Mouse (Mus musculus) MEL (cell line): ENCODE measurements at regions not wholly inside any gene's neighbourhood (a gene's known extent, or its start where the extent isn't known, plus 50 kb on each side); places are given as distances from the start of the nearest gene placed in this dataset.

Source experiments
- DNase-seq: peaks from one replicate; pipeline ENCODE4 v3.0.0; 2011; ENCODE audit warnings: low read depth, low spot score
- H3K27ac ChIP-seq: 2 replicates; pipeline ENCODE4 v1.5.1; 2012; ENCODE audit warnings: low read depth, mild to moderate bottlenecking, control low read depth, low read length, moderate library complexity; ENCODE audit not compliant: control insufficient read depth
- H3K27me3 ChIP-seq, 2 experiments: fragments of 150-350 bp in 1 of 2; sonication (generic) in 1 of 2; 2 replicates each; pipeline ENCODE4 v1.6.1; 2012; ENCODE audit warnings: low read length in 2 of 2, mild to moderate bottlenecking in 2 of 2, improper control_type of control experiment in 1 of 2, moderate library complexity in 1 of 2; ENCODE audit not compliant: insufficient read depth in 2 of 2, control insufficient read depth in 1 of 2
- H3K36me3 ChIP-seq, 2 experiments: 2 replicates each; pipeline ENCODE4 v1.6.1; 2012 to 2014; ENCODE audit warnings: low read length in 2 of 2, improper control_type of control experiment in 1 of 2, inconsistent platforms in 1 of 2, mild to moderate bottlenecking in 1 of 2; ENCODE audit not compliant: insufficient read depth in 2 of 2, control insufficient read depth in 1 of 2
- H3K4me1 ChIP-seq, 2 experiments: fragments of 150-350 bp in 1 of 2; sonication (generic) in 1 of 2; 2 replicates each; pipeline ENCODE4 v1.6.1; 2012; ENCODE audit warnings: low read length in 2 of 2, improper control_type of control experiment in 1 of 2, mild to moderate bottlenecking in 1 of 2; ENCODE audit not compliant: insufficient read depth in 2 of 2, control insufficient read depth in 1 of 2
- H3K4me3 ChIP-seq, 2 experiments: fragments of 150-350 bp in 1 of 2; sonication (generic) in 1 of 2; 2 replicates each; pipeline ENCODE4 v1.5.1; 2012; ENCODE audit warnings: low read depth in 2 of 2, low read length in 2 of 2, mild to moderate bottlenecking in 2 of 2, moderate library complexity in 2 of 2, control low read depth in 1 of 2, improper control_type of control experiment in 1 of 2; ENCODE audit not compliant: control insufficient read depth in 1 of 2, insufficient read depth in 1 of 2
- H3K79me2 ChIP-seq: 2 replicates; pipeline ENCODE4 v1.6.1; 2012; ENCODE audit warnings: mild to moderate bottlenecking, low read length, moderate library complexity; ENCODE audit not compliant: control insufficient read depth, poor library complexity, insufficient read depth
- H3K9ac ChIP-seq: 2 replicates; pipeline ENCODE4 v1.6.1; 2012; ENCODE audit warnings: low read depth, mild to moderate bottlenecking, control low read depth, low read length, moderate library complexity; ENCODE audit not compliant: control insufficient read depth, poor library complexity, severe bottlenecking
- H3K9me3 ChIP-seq: fragments of 150-350 bp; sonication (generic); replicated peaks from 2 replicates; pipeline ENCODE4 v1.6.1; 2012; ENCODE audit warnings: mild to moderate bottlenecking, low read length, improper control_type of control experiment, moderate library complexity; ENCODE audit not compliant: insufficient read depth
- CHD1 ChIP-seq: IDR thresholded peaks from 2 replicates; pipeline ENCODE4 v1.6.1; 2012; ENCODE audit warnings: low read depth, mild to moderate bottlenecking, inconsistent platforms, low read length, improper control_type of control experiment
- CHD2 ChIP-seq: IDR thresholded peaks from 2 replicates; pipeline ENCODE4 v1.6.1; 2011; ENCODE audit warnings: low read length, improper control_type of control experiment
- ELF1 ChIP-seq: IDR thresholded peaks from 2 replicates; pipeline ENCODE4 v1.6.1; 2014; ENCODE audit warnings: low read depth, mild to moderate bottlenecking, inconsistent platforms, low read length, improper control_type of control experiment, moderate library complexity
- EP300 ChIP-seq, 2 experiments: IDR thresholded peaks; 2 replicates each; pipeline ENCODE4 v1.6.1; 2011; ENCODE audit warnings: improper control_type of control experiment in 2 of 2, low read length in 2 of 2, low read depth in 1 of 2, mild to moderate bottlenecking in 1 of 2
- ETS1 ChIP-seq: IDR thresholded peaks from 2 replicates; pipeline ENCODE4 v1.6.1; 2012; ENCODE audit warnings: low read depth, mild to moderate bottlenecking, inconsistent platforms, low read length, improper control_type of control experiment, moderate library complexity
- GABPA ChIP-seq: IDR thresholded peaks from 2 replicates; pipeline ENCODE4 v1.6.1; 2012; ENCODE audit warnings: low read depth, mild to moderate bottlenecking, inconsistent platforms, low read length, improper control_type of control experiment, moderate library complexity
- GATA1 ChIP-seq: IDR thresholded peaks from 2 replicates; pipeline ENCODE4 v1.6.1; 2011; ENCODE audit warnings: low read depth, low read length, improper control_type of control experiment
- JUND ChIP-seq: IDR thresholded peaks from 2 replicates; pipeline ENCODE4 v1.6.1; 2011; ENCODE audit warnings: low read depth, mild to moderate bottlenecking, improper control_type of control experiment, low read length
- KAT2A ChIP-seq: conservative IDR thresholded peaks from 2 replicates; pipeline ENCODE4 v1.6.1; 2012; ENCODE audit warnings: low read depth, low read length, improper control_type of control experiment, inconsistent platforms
- MAFK ChIP-seq: IDR thresholded peaks from 2 replicates; pipeline ENCODE4 v1.6.1; 2011; ENCODE audit warnings: low read depth, mild to moderate bottlenecking, low read length, improper control_type of control experiment, borderline replicate concordance
- MAX ChIP-seq: IDR thresholded peaks from 2 replicates; pipeline ENCODE4 v1.6.1; 2011; ENCODE audit warnings: low read length, improper control_type of control experiment
- MAZ ChIP-seq: IDR thresholded peaks from 2 replicates; pipeline ENCODE4 v1.6.1; 2012; ENCODE audit warnings: low read depth, mild to moderate bottlenecking, inconsistent platforms, low read length, improper control_type of control experiment
- MXI1 ChIP-seq: IDR thresholded peaks from 2 replicates; pipeline ENCODE4 v1.6.1; 2011; ENCODE audit warnings: mild to moderate bottlenecking, low read depth, low read length, improper control_type of control experiment
- MYC ChIP-seq: IDR thresholded peaks from 2 replicates; pipeline ENCODE4 v1.6.1; 2011; ENCODE audit warnings: low read depth, mild to moderate bottlenecking, low read length, improper control_type of control experiment, moderate library complexity
- NRF1 ChIP-seq: IDR thresholded peaks from 2 replicates; pipeline ENCODE4 v1.6.1; 2014; ENCODE audit warnings: low read depth, mild to moderate bottlenecking, inconsistent platforms, low read length, improper control_type of control experiment, moderate library complexity; ENCODE audit not compliant: poor library complexity, insufficient read depth, severe bottlenecking
- POLR2A ChIP-seq, 2 experiments: IDR thresholded peaks; 2 replicates each; pipeline ENCODE4 v1.6.1; 2011 to 2012; ENCODE audit warnings: low read length in 2 of 2, mild to moderate bottlenecking in 2 of 2, control low read depth in 1 of 2, improper control_type of control experiment in 1 of 2, low read depth in 1 of 2, moderate library complexity in 1 of 2; ENCODE audit not compliant: control insufficient read depth in 1 of 2, insufficient read depth in 1 of 2, poor library complexity in 1 of 2
- POLR2AphosphoS2 ChIP-seq: IDR thresholded peaks from 2 replicates; pipeline ENCODE4 v1.6.1; 2011; ENCODE audit warnings: low read length, improper control_type of control experiment
- POLR2AphosphoS5 ChIP-seq: IDR thresholded peaks from 2 replicates; pipeline ENCODE4 v1.6.1; 2012; ENCODE audit warnings: low read depth, borderline replicate concordance, mild to moderate bottlenecking, inconsistent platforms, low read length, moderate library complexity, mixed read lengths
- RAD21 ChIP-seq: IDR thresholded peaks from 2 replicates; pipeline ENCODE4 v1.6.1; 2011; ENCODE audit warnings: mild to moderate bottlenecking, low read depth, low read length, improper control_type of control experiment
- RCOR1 ChIP-seq: IDR thresholded peaks from 2 replicates; pipeline ENCODE4 v1.6.1; 2012; ENCODE audit warnings: low read depth, mild to moderate bottlenecking, inconsistent platforms, low read length, improper control_type of control experiment
- SMC3 ChIP-seq: IDR thresholded peaks from 2 replicates; pipeline ENCODE4 v1.6.1; 2011; ENCODE audit warnings: low read depth, low read length, improper control_type of control experiment
- TAL1 ChIP-seq: IDR thresholded peaks from 2 replicates; pipeline ENCODE4 v1.6.1; 2012; ENCODE audit warnings: mild to moderate bottlenecking, inconsistent platforms, low read length, moderate library complexity, mixed read lengths
- TCF12 ChIP-seq: IDR thresholded peaks from 2 replicates; pipeline ENCODE4 v1.6.1; 2014; ENCODE audit warnings: low read depth, mild to moderate bottlenecking, inconsistent platforms, low read length, improper control_type of control experiment, moderate library complexity
- USF1 ChIP-seq: IDR thresholded peaks from 2 replicates; pipeline ENCODE4 v1.6.1; 2014; ENCODE audit warnings: low read depth, mild to moderate bottlenecking, inconsistent platforms, low read length, improper control_type of control experiment, moderate library complexity
- USF2 ChIP-seq, 2 experiments: IDR thresholded peaks; 2 replicates each; pipeline ENCODE4 v1.6.1; 2011 to 2012; ENCODE audit warnings: improper control_type of control experiment in 2 of 2, low read length in 2 of 2, borderline replicate concordance in 1 of 2, inconsistent platforms in 1 of 2, low read depth in 1 of 2, mild to moderate bottlenecking in 1 of 2; ENCODE audit not compliant: insufficient read depth in 1 of 2
- ZKSCAN1 ChIP-seq: IDR thresholded peaks from 2 replicates; pipeline ENCODE4 v1.6.1; 2012; ENCODE audit warnings: low read depth, mild to moderate bottlenecking, inconsistent platforms, low read length, improper control_type of control experiment, moderate library complexity
- ZMIZ1 ChIP-seq: IDR thresholded peaks from 2 replicates; pipeline ENCODE4 v1.6.1; 2012; ENCODE audit warnings: low read depth, mild to moderate bottlenecking, inconsistent platforms, low read length, improper control_type of control experiment, moderate library complexity

DNA sequence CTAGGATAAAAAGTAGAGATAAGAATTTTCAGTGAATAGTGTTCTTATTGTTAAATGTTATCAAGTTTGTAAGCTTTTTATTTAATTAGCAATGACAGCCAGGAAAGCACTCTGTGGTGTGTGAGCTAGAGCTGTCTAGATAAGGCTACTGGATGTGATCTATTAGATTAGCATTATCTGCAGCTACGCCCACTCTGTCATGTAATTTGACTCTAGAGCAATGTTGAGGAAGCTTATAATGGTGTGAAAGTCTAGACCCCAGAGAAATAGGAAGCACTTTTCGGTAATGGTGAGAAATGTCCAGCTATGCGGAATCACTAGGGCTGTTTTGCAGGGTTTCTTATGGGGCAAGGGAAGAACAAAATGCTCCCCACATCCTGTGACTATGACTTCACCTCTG, 410.2 kb downstream of the Gm9195 start:
- Histone ChIP-seq H3K79me2 (no peaks in the 10 kb centered on the region), H3K36me3 (no peaks in the 10 kb centered on the region), H3K4me1 (no peaks in the 10 kb centered on the region), H3K27ac (no peak overlapping the region)
- TF ChIP-seq NRF1, result no peak
- TF ChIP-seq JUND, result no peak
- TF ChIP-seq CHD1, result no peak
- no peak for TF ChIP-seq TCF12
- TF ChIP-seq KAT2A, result no peak
- no peak for TF ChIP-seq CHD2
- no peak for TF ChIP-seq MXI1
- TF ChIP-seq POLR2AphosphoS5, result no peak
- TF ChIP-seq GABPA, result no peak
- no peak for TF ChIP-seq EP300 (IDR thresholded peaks at IDR 0.05; ENCODE audit: low read depth in 1 of 2, low read length in 2 of 2)
- TF ChIP-seq MAZ, result no peak
- no peak for TF ChIP-seq RAD21
- TF ChIP-seq USF1, result no peak
- no peak for TF ChIP-seq SMC3
- TF ChIP-seq MAFK, result no peak
- no peak for TF ChIP-seq ETS1
- no peak for TF ChIP-seq ZMIZ1
- no peak for TF ChIP-seq MYC
- TF ChIP-seq RCOR1, result no peak
- no peak for TF ChIP-seq POLR2AphosphoS2
- TF ChIP-seq, all 39 proteins: peak for 0
- no peaks in the 10 kb centered on the region for H3K9me3 ChIP-seq
- H3K9ac ChIP-seq, result no peak overlapping the region
- H3K27me3 ChIP-seq, result no peaks in the 10 kb centered on the region
- no peak overlapping the region for H3K4me3 ChIP-seq
- DNase-seq, result no peak

DNA sequence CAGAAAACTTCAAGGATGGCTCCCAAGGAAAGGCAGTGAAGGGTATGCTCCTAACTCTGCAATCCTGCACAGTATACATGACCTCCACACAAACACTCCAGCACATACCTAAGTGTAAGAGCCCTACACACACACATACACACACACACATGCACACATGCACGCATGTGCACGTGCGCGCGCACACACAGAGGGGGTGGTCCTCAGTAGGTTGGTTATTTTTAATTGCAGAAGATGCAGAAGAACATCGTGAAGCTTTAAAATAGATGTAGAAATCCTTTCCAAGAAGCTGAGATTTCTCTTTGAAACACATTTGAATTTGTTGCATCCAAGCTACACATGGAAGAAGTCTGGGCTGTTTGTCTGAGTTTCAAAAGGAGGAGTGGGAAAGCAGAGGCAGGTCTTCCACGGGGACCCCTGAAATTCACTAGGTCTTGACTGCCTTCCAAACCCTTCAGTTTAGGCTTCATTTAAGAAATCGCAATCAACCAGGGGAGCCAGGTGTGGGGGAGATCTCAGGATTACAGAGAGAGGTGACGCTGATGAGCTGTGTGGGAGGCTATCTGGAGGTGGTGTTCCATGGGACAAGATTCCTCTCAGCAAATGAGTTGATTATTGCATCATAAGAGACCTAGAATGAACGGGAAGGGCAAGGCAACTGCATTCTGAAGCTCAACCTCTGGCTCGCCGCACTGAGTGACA, 427.4 kb downstream of the Gm9195 start:
- no peak overlapping the region for H3K9ac ChIP-seq
- DNase-seq, result no peak
- H3K4me3 ChIP-seq, result no peak overlapping the region
- H3K27me3 ChIP-seq, result no peaks in the 10 kb centered on the region
- no peaks in the 10 kb centered on the region for H3K9me3 ChIP-seq
- no peaks in the 10 kb centered on the region for H3K36me3 ChIP-seq
- H3K4me1 ChIP-seq, result no peaks in the 10 kb centered on the region
- no peak for TF ChIP-seq ETS1
- TF ChIP-seq GABPA, result no peak
- no peak for TF ChIP-seq RAD21
- no peak for TF ChIP-seq POLR2A (IDR thresholded peaks at IDR 0.05; ENCODE audit: control insufficient read depth in 1 of 2, insufficient read depth in 1 of 2, low read depth in 1 of 2, low read length in 2 of 2, poor library complexity in 1 of 2)
- TF ChIP-seq MXI1, result no peak
- no peak for TF ChIP-seq EP300 (IDR thresholded peaks at IDR 0.05; ENCODE audit: low read depth in 1 of 2, low read length in 2 of 2)
- no peak for TF ChIP-seq MAZ
- TF ChIP-seq MAX, result no peak
- no peak for TF ChIP-seq USF2 (IDR thresholded peaks at IDR 0.05; ENCODE audit: borderline replicate concordance in 1 of 2, insufficient read depth in 1 of 2, low read depth in 1 of 2, low read length in 2 of 2)
- no peak for TF ChIP-seq ZKSCAN1
- no peak for TF ChIP-seq TAL1
- no peak for TF ChIP-seq POLR2AphosphoS2
- no peak for TF ChIP-seq NRF1
- no peak for TF ChIP-seq GATA1
- TF ChIP-seq TCF12, result no peak
- no peak for TF ChIP-seq KAT2A
- no peak for TF ChIP-seq ELF1
- no peak for TF ChIP-seq SMC3
- H3K27ac ChIP-seq, result no peak overlapping the region
- H3K79me2 ChIP-seq, result no peaks in the 10 kb centered on the region
